Mouse (Mus musculus) forebrain, embryonic 12.5 days (tissue): Measurements from ENCODE around the gene Slc39a5. TPM values are rescaled to one million over a fixed set of nuclear protein-coding genes. Genes with fewer than 3 reads are reported as not detected.

Source experiments
- ATAC-seq: fragments of 200-750 bp; cut with Nextera tagmentation; 2 replicates; pipeline ENCODE4 v1.8.0; 2017; ENCODE audit warnings: moderate TSS enrichment; ENCODE audit not compliant: low FRiP score
- H3K27ac ChIP-seq: fragments of 300-500 bp; sonication (generic); 2 replicates; pipeline ENCODE4 v1.5.1; 2016; ENCODE audit warnings: mild to moderate bottlenecking
- H3K27me3 ChIP-seq: fragments of 300-500 bp; sonication (generic); 2 replicates; pipeline ENCODE4 v1.6.1; 2016; ENCODE audit warnings: mild to moderate bottlenecking
- H3K36me3 ChIP-seq: fragments of 300-500 bp; sonication (generic); replicated peaks from 2 replicates; pipeline ENCODE4 v1.6.1; 2016; ENCODE audit warnings: mild to moderate bottlenecking
- H3K4me1 ChIP-seq: fragments of 300-500 bp; sonication (generic); 2 replicates; pipeline ENCODE4 v1.6.1; 2016
- H3K4me2 ChIP-seq: fragments of 300-500 bp; sonication (generic); 2 replicates; pipeline ENCODE4 v1.6.1; 2016; ENCODE audit warnings: mild to moderate bottlenecking, moderate library complexity
- H3K4me3 ChIP-seq: fragments of 300-500 bp; sonication (generic); replicated peaks from 2 replicates; pipeline ENCODE4 v1.5.1; 2016; ENCODE audit warnings: mild to moderate bottlenecking
- H3K9ac ChIP-seq: fragments of 300-500 bp; sonication (generic); 2 replicates; pipeline ENCODE4 v1.6.1; 2016; ENCODE audit warnings: mild to moderate bottlenecking
- H3K9me3 ChIP-seq: fragments of 300-500 bp; sonication (generic); 2 replicates; pipeline ENCODE4 v1.6.1; 2016
- WGBS: fragments of 180-500 bp; shearing (Covaris S2); methylation state at CpG from one replicate; pipeline ENCODE4 v1.1.7; 2016; 5-methylcytosine and 5-hydroxymethylcytosine counted together
- polyA plus RNA-seq: library from polyadenylated mRNA; unstranded; fragments of >200 nt; fragmentation: Nextera tagmentation; extraction: Ambion mirVana; gene quantifications from 2 replicates; pipeline ENCODE4 v1.2.1, GENCODE M21; 2016

Slc39a5 gene
- polyA plus RNA-seq, 1 experiment from 2014 or later, result not detected

- H3K27me3 ChIP-seq, result no peaks in the 10 kb centered on the region
- no peak overlapping the region for H3K9ac ChIP-seq
- H3K9me3 ChIP-seq, result no peaks in the 10 kb centered on the region
- no peak for ATAC-seq
- no peak overlapping the region for H3K27ac ChIP-seq
- no peak overlapping the region for H3K4me2 ChIP-seq
- WGBS, result 89% methylated on average over 4 of the region's 4 CpGs
- no peak overlapping the region for H3K4me3 ChIP-seq
- H3K4me1 ChIP-seq, result no peaks in the 10 kb centered on the region
- peaks cover 51% of the 10 kb centered on the region for H3K36me3 ChIP-seq
These were observed 28.4 kb upstream of the Slc39a5 start for GRCm38 (mm10) chr10:128429454-128429853.

- Histone ChIP-seq H3K9ac (no peak overlapping the region), H3K36me3 (peaks cover 51% of the 10 kb centered on the region), H3K27ac (no peak overlapping the region), H3K4me2 (no peak overlapping the region), H3K27me3 (no peaks in the 10 kb centered on the region), H3K9me3 (no peaks in the 10 kb centered on the region), H3K4me3 (no peak overlapping the region), H3K4me1 (no peaks in the 10 kb centered on the region)
- 93% methylated on average over 5 of the region's 5 CpGs for WGBS
- no peak for ATAC-seq
These were observed 28.0 kb upstream of the Slc39a5 start for GRCm38 (mm10) chr10:128429052-128429451.

- ATAC-seq, result no peak
- Histone ChIP-seq H3K4me2 (no peak overlapping the region), H3K4me1 (no peaks in the 10 kb centered on the region), H3K27ac (no peak overlapping the region), H3K9me3 (no peaks in the 10 kb centered on the region), H3K9ac (no peak overlapping the region), H3K36me3 (peaks cover 65% of the 10 kb centered on the region), H3K4me3 (no peak overlapping the region), H3K27me3 (no peaks in the 10 kb centered on the region)
- 87% methylated on average over 3 of the region's 3 CpGs for WGBS
These were observed 24.2 kb upstream of the Slc39a5 start for GRCm38 (mm10) chr10:128425260-128425659.

- Histone ChIP-seq H3K27me3 (no peaks in the 10 kb centered on the region), H3K4me2 (no peak overlapping the region), H3K4me1 (no peaks in the 10 kb centered on the region), H3K9ac (no peak overlapping the region), H3K36me3 (peaks cover 65% of the 10 kb centered on the region), H3K4me3 (no peak overlapping the region), H3K27ac (no peak overlapping the region), H3K9me3 (no peaks in the 10 kb centered on the region)
- WGBS, result 79% methylated on average over 7 of the region's 7 CpGs
- no peak for ATAC-seq
These were observed 23.6 kb upstream of the Slc39a5 start for GRCm38 (mm10) chr10:128424604-128425003.

GRCm38 (mm10) chr10:128422426-128422825 is 21.4 kb upstream of the Slc39a5 start:
- Histone ChIP-seq H3K4me2 (no peak overlapping the region), H3K27ac (no peak overlapping the region), H3K9me3 (no peaks in the 10 kb centered on the region), H3K27me3 (no peaks in the 10 kb centered on the region), H3K4me3 (no peak overlapping the region), H3K4me1 (no peaks in the 10 kb centered on the region), H3K36me3 (peaks cover 71% of the 10 kb centered on the region), H3K9ac (no peak overlapping the region)
- WGBS, result 93% methylated on average over 5 of the region's 5 CpGs
- no peak for ATAC-seq

GRCm38 (mm10) chr10:128414848-128415247 is 13.8 kb upstream of the Slc39a5 start:
- peaks cover 54% of the 10 kb centered on the region for H3K36me3 ChIP-seq
- H3K4me1 ChIP-seq, result peaks cover 33% of the 10 kb centered on the region
- H3K4me2 ChIP-seq, result no peak overlapping the region
- H3K27ac ChIP-seq, result no peak overlapping the region
- no peaks in the 10 kb centered on the region for H3K27me3 ChIP-seq
- no peak overlapping the region for H3K9ac ChIP-seq
- H3K4me3 ChIP-seq, result no peak overlapping the region
- ATAC-seq, result no peak
- H3K9me3 ChIP-seq, result no peaks in the 10 kb centered on the region
- WGBS, result 94% methylated on average over 5 of the region's 5 CpGs

GRCm38 (mm10) chr10:128413076-128413475 is 12.0 kb upstream of the Slc39a5 start:
- H3K9me3 ChIP-seq, result no peaks in the 10 kb centered on the region
- H3K4me3 ChIP-seq, result peak overlapping the region; percentile 93
- H3K9ac ChIP-seq, result peak overlapping the region; percentile 93; the same call in 1 of the 2 replicates
- H3K27me3 ChIP-seq, result no peaks in the 10 kb centered on the region
- peaks cover 40% of the 10 kb centered on the region for H3K36me3 ChIP-seq
- no peak for ATAC-seq
- no peak overlapping the region for H3K27ac ChIP-seq
- WGBS, result 29% methylated on average over 1 of the region's 1 CpGs
- peaks cover 43% of the 10 kb centered on the region for H3K4me1 ChIP-seq
- peak overlapping the region; percentile 84 for H3K4me2 ChIP-seq

- Histone ChIP-seq H3K4me1 (peaks cover 46% of the 10 kb centered on the region), H3K36me3 (peaks cover 40% of the 10 kb centered on the region), H3K9ac (peak overlapping the region; percentile 93), H3K27ac (no peak overlapping the region), H3K9me3 (no peaks in the 10 kb centered on the region), H3K4me3 (peak overlapping the region; percentile 93), H3K4me2 (peak overlapping the region; percentile 84), H3K27me3 (no peaks in the 10 kb centered on the region)
- 49% methylated on average over 1 of the region's 1 CpGs for WGBS
- no peak for ATAC-seq
These were observed 11.5 kb upstream of the Slc39a5 start for GRCm38 (mm10) chr10:128412558-128412957.

GRCm38 (mm10) chr10:128412055-128412381 is 11.0 kb upstream of the Slc39a5 start:
- peak overlapping the region; percentile 96 for H3K27ac ChIP-seq
- H3K4me1 ChIP-seq, result peaks cover 46% of the 10 kb centered on the region
- peaks cover 38% of the 10 kb centered on the region for H3K36me3 ChIP-seq
- no peaks in the 10 kb centered on the region for H3K9me3 ChIP-seq
- WGBS, result 0% methylated on average over 14 of the region's 14 CpGs
- H3K4me2 ChIP-seq, result peak overlapping the region; percentile 84
- peak overlapping the region; percentile 93 for H3K4me3 ChIP-seq
- H3K9ac ChIP-seq, result peak overlapping the region; percentile 93
- no peak for ATAC-seq
- H3K27me3 ChIP-seq, result no peaks in the 10 kb centered on the region

GRCm38 (mm10) chr10:128411211-128412054 is 10.4 kb upstream of the Slc39a5 start, which contains the start of the genes Nabp2 and Rnf41:
TSS of gene Nabp2 (minus strand) at chr10:128411492.
TSS of gene Rnf41 (plus strand) at chr10:128411657.
- peak; percentile 89 for ATAC-seq
- Histone ChIP-seq H3K9ac (peak within 1 kb of the TSS; percentile 93), H3K4me2 (peak within 1 kb of the TSS; percentile 84), H3K27ac (peak within 1 kb of the TSS; percentile 96), H3K4me1 (peaks cover 46% of the 10 kb centered on the region), H3K9me3 (no peaks in the 10 kb centered on the region), H3K4me3 (peak within 1 kb of the TSS; percentile 93), H3K27me3 (no peaks in the 10 kb centered on the region), H3K36me3 (peaks cover 35% of the 10 kb centered on the region)
- WGBS, result under 1% methylated on average over 49 of the region's 50 CpGs

GRCm38 (mm10) chr10:128410560-128410845 is 9.5 kb upstream of the Slc39a5 start:
- 27% methylated on average over 4 of the region's 4 CpGs for WGBS
- Histone ChIP-seq H3K27ac (peak overlapping the region; percentile 96), H3K4me1 (peaks cover 46% of the 10 kb centered on the region), H3K9ac (peak overlapping the region; percentile 93; the same call in 1 of the 2 replicates), H3K4me3 (peak overlapping the region; percentile 93), H3K36me3 (peaks cover 37% of the 10 kb centered on the region), H3K27me3 (no peaks in the 10 kb centered on the region), H3K4me2 (peak overlapping the region; percentile 84), H3K9me3 (no peaks in the 10 kb centered on the region)
- no peak for ATAC-seq

GRCm38 (mm10) chr10:128409692-128410559 is 8.9 kb upstream of the Slc39a5 start:
- 5% methylated on average over 36 of the region's 36 CpGs for WGBS
- ATAC-seq, result peak; percentile 92
- Histone ChIP-seq H3K9me3 (no peaks in the 10 kb centered on the region), H3K27ac (peak overlapping the region; percentile 96), H3K4me3 (peak overlapping the region; percentile 93), H3K4me2 (peak overlapping the region; percentile 84), H3K4me1 (peaks cover 46% of the 10 kb centered on the region), H3K27me3 (no peaks in the 10 kb centered on the region), H3K9ac (peak overlapping the region; percentile 93), H3K36me3 (peaks cover 35% of the 10 kb centered on the region)
